Mouse (Mus musculus) urinary bladder, postnatal 25 days (tissue): ENCODE results near the gene Spo11.

Experiments used
- DNase-seq: peaks from one replicate; pipeline ENCODE4 v3.0.0; 2022; ENCODE audit warnings: low spot score

The Spo11 gene

DNA sequence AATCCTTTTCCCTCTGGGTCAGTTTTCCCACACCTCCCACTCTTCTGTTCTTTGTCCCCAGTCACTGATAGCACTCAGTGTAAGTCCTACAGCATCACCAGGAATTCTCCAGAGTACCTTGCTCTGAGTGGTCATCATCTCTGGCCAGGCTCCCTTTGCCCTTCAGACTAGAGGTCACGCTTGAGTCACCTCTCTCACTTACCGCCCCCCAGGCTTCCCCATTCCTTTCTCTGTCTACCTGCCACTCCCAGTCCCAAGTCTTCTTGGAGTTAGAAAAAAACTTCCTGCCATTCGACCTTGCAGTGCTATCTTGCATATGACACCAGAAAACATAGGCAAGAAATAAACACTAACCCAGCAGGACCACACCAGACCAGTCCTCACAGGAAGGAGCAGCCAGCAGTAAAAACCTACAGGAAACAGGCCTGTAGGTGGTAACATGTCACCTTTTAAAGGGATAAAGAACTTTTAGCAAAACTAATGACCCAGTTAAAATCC lies 32.8 kb downstream of the Spo11 start:
- no peak for DNase-seq

DNA sequence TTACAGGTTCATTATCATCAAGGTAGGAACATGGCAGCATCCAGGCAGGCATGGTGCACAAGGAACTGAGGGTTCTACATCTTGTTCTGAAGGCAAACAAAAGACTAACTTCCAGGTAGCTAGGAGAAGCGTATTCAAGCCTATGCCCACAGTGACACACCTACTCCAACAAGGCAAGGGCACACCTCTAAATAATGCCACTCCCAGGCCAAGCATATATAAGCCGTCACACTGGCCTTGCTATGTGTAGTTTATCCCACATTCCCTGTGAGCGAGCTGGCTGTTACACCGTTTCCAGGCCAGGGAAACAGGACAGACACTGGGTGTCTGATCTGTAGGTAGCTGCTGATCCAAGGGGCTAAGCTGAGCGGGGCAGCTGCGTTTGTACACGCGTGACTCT lies 33.9 kb downstream of the Spo11 start:
- no peak for DNase-seq

DNA sequence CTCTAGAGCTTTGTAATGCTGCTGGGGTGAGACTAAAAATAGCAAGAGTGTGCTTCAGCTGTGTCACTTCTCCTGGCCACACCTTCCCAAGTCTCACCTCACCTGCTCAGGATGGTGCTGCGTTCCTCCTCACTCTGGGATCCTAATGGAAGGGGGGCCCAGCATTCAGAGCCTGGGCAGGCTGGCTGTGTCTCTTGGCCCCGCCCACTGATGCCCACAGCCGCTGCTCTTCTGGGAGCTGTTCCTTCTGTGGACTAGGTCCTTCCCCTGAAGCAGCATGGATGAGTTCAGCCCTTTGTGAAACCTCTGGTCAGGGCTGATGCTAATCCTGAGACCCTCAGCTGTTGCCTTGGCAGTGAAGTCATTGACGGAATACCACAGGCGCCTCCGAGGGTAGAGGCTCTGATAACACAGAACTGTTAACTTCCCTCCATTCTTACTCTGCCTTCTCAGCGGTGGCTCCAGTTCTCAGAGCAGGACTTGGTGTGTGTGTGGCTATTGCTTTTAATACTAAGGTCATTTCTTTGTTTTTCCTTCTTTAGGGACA lies 37.3 kb downstream of the Spo11 start:
- DNase-seq, result no peak

DNA sequence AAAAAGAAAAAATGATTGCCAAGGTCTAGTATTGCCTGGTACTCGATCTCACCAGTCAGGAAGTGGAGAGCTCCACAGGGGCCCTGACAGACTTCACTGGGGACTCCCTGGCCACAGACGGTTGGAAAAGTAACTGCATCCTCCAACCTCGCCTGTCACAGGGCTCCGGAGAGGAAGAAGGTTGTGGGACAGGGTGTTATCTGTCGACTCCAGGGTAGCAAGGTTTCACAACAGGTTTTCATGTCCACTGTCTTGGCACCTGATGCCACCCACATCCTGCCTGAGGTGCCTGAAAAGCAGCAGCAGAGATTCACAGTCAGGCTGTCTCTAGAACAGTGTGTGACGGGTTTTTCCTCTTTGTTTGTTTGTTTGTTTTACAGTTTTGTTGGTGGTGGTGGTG lies 40.4 kb downstream of the Spo11 start:
- no peak for DNase-seq

DNA sequence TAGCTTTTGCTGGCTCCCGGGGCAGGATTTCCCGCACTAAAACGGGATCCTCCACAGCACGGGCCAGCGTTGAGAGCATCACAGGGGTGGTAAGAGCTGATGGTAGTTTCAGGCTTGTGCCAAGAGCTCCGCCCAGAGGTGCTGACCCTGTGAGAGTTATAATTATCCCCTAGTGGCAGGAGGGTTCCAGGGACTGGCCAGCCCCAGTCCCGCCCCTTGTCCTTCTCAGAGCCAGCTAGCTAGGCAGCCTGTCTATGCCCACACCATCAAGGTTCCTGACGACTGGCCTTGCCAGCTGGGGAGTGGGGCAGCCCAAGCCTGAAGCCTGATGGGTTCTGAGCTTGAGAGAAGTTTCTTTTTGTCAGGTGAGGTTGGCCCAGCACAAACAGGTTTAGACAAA lies 41.1 kb downstream of the Spo11 start:
- no peak for DNase-seq

DNA sequence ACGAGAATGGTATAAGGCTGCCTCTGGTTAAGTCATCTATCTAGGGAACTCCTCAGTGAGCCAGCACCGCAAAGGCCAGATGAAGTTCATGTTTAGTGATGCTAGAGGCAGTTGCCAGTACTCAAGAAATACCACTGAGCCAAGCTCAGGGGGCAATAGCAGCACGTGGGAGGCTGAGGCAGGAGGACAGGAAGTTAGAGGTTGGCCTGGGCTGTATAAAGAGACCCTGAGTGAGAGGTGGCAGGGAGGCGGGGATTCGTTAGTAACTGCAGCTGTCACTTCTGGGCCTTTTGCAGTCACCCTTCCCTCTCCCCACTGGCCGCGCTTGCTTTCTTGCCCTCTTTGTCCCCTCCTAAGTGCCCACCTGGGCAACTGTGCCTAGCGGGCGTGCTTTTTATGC lies 41.8 kb downstream of the Spo11 start:
- no peak for DNase-seq

DNA sequence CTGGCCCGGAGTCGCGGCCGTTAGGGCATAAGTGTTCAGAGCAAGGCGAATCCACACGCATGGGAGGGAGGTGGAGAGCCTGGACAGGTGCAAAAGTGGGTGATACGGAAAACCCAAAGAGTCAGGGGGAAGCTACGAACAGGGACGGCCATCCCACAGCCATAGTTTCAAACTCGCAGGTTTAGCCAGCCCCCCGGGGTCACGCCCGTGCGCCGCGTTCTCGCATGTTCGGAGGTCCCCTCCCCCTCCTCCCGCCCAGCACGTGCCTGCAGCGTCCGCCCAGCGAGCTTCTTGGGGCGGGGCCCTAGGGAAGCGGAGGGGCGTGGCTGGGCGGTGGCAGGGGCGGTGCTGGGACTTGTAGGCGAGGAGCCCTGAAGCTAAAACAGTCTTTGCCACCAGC lies 42.3 kb downstream of the Spo11 start:
- DNase-seq, result peak; percentile 87

DNA sequence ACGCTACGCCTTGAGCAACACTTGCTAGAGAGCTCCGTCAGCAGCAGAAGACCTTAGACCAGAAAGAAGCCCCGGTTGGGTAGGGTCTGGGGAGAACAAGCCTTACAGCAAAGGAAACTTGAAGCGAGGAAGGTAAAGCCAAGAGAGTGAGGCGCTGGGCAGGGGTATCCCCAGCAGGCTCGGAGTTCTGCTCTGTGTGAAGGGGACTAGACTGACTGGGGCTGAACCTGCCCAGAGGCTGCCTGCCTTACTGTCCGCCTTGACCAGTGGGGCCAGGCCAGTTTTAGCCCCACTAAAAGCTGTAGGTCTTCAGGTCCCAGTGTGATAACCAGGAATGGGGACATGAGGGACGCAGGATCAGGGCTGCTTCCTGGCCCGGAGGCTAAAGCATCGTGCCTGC lies 42.9 kb downstream of the Spo11 start, which contains the start of gene Rbm38:
TSS of gene Rbm38 (plus strand) at position 69 of the 400 bp plus-strand sequence.
- DNase-seq, result no peak

DNA sequence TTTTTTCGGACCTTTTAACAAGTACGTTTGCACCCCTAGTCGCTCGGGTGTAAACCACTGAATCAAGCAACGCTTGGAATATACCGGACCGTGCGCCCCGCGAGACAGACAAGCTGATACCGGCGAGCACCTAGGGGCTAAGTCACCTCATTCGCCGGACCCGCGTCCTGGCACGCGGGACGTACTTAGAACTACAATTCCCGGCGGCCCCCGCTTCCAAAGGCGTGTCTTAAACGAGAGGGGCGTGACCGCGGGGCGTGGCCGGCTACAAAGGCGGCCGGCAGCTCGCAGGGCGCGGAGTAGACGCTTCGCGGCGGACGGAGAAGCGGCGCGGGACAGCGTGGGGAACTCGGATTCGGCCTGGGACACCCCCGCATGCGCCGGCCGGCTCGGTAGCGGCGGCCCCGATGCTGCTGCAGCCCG lies 44.1 kb downstream of the Spo11 start:
- peak; percentile 95 for DNase-seq

DNA sequence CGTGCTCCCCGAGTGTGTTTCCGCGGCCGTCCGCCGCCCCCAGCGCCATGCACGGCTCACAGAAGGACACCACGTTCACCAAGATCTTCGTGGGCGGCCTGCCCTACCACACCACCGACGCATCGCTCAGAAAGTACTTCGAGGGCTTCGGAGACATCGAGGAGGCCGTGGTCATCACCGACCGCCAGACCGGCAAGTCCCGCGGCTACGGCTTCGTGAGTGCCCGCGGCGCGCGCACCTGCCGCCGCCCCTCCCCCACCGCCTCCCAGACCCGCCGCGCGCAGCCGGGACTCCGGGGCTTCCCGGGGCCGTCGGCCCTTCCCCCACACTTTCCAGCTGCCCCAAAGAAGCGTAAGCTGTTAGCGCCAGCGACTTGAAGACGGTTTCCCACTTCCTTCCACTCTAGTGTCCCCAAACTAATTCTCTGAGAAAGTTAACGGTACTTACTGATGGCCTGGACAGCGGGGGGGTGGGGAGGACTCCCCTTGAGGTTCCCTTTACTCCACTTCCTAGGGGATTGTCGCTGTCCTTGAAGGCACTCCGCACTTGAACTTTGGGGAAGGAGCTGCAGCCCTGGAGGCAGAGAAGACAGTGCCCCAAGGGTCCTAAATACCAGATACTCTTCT lies 44.7 kb downstream of the Spo11 start:
- no peak for DNase-seq

DNA sequence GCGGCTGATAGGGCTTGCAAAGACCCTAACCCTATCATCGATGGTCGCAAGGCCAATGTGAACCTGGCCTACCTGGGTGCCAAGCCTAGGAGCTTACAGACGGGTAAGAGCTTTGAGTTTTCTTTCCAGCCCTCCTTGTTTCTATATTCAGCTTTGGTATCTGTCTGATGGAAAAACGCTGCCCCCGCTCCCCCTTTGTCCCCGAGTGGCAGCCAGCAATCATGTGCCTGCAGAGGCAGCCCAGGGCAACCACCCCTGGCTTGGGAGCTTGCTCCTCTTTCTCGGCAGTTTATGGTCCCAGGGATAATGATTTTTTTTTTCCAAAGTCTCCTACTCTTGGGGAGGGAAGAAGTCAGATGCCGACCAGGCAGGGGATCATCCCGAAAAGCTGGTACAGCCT lies 45.3 kb downstream of the Spo11 start:
- DNase-seq, result no peak

DNA sequence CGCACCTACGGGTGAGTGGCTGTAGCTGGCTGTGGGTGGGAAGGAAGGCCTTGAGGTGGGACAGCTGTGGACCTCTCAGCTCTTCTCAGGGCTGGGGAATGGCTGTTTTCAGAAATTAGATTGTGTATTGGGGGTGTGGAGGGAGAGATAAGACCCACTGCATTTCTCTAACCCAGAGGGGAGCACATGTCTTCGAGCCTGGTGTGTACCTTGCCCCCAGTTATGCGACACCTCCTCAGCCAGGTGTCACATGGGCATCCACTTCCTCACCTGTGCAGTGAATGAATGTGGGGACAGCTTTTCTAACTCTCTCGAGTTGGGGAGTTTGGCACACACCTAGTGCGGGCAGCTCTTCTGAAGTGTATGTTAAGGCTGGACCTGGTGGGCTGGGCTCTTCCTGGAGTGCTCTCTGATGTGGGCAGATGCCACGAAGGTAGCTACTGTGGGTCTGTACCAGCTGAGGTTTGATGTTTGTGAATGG lies 45.9 kb downstream of the Spo11 start:
- no peak for DNase-seq

DNA sequence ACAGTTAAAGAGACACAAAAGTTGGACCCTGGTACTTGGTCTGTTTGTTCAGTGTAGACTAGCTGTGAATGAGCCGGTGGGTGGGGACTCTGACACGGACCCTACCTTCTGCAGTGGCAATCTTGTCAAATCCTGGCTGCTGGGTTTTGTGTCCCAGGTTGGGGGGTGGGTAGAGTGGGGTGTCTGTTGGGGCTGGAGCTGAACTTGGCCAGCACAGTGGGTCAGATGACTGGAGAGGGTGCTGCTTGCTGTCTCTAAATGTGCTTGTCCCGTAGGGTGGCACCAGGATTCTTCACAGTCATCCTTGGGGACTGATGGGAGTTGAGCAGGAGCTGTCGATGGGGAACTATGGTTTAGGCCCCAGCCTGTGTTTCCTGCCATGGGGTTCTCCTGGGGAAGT lies 46.5 kb downstream of the Spo11 start:
- DNase-seq, result no peak

DNA sequence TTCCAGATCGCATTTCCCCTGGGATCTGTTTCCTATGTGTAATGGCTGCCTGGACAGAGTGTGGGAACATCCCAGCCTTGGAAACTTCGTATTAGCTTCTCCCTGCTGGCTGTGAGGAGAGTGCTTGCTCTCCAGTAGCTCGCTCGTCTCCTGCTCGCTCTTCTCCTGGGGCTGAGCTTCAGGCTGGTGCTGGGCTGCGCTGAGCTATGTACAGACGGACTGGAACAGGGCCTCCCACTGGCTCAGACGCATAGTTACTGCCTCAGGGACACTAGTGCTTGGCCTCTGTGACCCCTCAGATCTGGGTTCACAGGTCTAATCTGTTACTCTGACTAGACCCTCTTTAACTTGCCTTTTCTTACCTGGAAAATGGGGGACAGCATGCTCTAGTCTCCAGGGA lies 46.9 kb downstream of the Spo11 start:
- no peak for DNase-seq

DNA sequence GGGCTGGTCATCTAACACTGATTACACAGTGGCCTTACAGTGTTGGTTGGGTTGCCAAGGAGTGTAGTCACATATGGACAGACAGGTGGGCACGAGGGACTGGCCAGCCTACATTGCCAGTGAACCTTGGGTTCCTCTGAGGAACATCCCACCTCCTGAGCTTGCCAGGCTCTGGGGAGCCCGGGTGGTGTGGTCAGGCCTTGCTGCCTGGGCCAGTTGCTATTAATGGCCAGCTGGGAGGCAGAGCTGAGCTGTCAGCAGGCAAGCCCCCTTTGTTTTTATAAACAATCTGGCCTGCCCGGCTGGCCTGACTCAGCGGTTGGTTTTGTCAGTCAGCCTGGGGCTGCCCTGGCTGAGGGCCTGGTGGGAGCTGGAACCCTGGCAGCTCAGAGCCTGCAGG lies 47.4 kb downstream of the Spo11 start:
- DNase-seq, result no peak

DNA sequence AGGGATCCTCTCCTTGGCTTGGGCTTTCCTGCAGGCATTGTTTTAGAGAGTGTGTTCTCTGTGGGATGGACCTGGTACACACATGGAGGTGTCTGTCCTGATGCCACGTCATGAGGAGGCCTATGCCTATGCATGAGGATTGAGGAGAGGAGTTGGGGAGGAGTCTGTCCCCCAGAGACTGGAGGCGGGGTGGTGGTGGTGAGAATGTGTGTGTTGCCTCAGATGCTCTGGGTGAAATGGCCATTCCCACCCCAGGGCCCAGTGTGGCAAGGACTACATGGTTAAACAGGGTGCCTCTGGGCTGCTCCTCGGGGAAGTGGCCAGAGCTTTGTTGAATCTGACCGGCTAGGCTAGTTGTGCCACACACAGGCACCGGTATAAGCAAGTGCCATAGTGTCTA lies 48.8 kb downstream of the Spo11 start:
- no peak for DNase-seq

DNA sequence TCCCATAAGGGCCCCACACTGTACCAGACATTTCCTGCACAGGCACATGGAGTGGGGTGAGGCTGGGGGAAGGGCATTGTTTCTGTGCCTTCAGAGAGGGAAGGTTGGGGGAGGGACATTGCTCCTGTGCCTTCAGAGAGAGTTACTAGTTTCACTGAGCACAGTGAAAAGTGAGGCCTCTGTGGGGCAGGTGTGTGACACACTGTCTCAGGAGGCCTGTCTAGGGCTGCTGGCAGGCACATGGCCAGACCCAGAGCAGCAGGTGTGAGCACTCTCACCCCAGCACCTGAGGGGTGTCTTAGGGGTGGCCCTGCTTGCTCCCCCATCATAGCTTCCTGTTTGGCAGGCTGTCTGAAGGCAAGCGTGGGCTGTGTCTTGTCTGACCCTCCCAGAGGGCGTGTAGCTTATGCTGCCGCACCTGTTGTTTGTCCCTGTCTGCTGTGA lies 49.2 kb downstream of the Spo11 start:
- no peak for DNase-seq

DNA sequence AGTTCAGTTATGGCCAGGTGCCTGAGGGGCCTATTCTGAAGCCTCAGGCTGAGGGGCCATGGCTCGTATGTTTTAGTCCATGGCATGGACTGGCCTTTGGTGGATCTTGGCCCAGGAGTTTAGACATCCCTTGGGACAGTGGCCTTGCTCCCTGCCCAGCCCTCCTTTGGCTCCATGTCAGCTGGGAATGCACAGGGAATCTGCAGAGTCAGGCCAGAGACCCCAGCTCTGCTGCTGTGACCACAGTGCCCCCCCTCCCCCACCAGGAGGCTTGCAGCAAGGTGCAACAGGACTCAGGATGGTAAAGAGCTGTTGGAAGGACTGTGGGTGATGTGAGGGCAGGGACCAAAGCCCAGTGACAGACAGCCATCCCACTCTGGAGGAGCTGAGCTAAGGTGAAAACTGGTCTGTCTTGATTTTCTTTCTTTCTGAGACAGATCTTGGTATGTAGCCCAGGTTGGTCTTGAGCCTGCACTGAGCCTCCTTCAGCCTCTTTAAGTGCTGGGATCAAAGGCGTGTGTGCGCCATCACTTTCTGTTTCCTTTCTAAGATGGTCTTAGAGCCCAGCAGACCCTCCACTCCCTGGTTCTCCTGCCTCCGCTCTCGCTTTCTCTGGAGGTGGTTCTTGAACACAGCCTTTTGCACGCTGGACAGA lies 49.8 kb downstream of the Spo11 start:
- DNase-seq, result no peak

DNA sequence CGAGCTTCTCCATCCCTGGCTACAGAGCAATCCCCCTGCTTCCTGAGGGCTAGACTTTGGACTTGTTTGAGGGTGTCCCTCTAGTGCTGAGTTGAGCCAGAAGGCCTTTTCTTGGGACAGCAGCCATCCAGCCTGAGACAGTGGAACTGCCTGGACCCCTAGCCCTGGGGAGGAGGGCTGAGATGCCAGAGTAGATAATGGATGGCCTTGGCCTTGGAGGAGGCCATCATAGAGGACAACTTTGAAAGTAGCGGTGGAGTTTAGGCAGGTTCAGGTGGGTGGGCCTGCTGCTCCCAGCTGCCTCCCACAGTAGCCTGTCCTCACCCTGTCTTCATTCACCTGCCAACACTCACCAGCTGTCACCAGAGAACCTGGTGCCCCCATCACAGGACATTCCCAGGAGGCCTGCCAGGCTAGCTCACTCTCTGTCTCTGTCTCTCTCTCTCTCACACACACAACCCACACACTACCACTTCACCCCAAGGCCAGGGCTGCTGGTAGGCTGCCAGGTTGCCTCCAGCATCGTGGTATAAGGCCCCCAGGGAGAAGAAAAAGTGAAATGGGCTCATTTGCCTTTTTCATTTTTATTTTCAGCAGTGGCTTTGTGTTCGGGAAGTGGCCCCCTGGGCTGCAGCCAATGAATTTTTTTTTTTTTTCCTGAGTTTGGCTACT lies 50.5 kb downstream of the Spo11 start:
- DNase-seq, result no peak

DNA sequence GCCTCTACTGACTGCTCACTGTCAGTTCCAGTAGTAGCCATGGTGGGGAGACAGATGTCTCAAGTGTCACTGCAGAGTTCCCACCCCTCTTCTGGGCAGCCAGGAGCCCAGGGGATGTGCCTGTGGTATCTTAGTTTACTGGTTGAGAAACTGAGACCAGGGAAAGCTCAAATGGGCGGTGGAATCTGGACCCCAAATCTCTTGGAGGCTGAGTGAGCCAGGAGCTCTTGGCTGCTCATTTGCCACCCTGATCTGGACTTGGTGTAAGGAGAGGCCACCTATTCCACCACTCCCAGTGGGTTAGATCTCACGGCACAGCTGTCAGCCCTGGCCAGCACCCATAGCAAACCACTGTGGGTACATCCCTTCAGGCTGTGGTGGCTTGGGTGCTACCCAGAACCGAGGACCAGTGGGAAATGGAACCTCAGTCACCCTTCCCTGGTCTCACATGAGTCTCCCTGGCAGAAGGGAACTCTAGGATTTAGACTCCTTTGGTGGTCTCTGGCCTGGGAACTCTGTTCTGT lies 51.1 kb downstream of the Spo11 start:
- no peak for DNase-seq

DNA sequence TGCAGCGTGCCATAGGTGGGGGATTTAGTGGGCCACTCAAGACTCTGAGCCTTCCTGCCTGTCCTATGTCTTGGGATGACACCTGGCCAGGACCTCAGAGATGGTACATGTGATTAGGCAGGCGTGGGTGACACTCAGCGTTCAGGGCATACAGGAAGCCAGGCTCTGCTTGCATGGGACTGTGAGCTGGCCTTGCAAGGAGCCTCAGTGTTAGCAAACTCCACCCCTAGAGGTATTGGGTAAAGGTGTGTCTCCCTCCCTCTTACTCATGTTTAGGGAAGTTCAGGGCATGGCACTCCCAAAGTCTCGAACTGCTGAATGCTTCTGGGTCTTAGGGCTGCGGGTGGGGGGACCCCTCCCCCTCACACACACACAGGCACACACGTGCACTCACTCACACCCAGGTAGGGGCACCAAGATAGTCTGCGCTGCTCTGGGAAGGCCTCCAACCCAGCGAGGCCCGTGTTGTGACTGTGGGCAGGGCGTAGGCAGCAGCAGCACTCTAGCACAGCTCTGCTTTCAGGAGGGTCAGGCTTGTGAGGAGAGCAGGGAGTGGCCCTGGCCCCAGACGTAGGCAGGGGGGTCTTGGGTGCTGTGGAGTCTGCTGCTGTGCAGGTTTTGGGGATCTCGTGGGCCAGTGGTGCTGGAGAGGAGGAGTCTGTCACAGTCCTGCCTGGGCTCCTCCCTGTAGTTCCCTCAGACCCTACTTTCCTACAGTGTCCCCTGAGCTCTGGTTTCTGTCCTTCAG lies 53.3 kb downstream of the Spo11 start:
- DNase-seq, result no peak

DNA sequence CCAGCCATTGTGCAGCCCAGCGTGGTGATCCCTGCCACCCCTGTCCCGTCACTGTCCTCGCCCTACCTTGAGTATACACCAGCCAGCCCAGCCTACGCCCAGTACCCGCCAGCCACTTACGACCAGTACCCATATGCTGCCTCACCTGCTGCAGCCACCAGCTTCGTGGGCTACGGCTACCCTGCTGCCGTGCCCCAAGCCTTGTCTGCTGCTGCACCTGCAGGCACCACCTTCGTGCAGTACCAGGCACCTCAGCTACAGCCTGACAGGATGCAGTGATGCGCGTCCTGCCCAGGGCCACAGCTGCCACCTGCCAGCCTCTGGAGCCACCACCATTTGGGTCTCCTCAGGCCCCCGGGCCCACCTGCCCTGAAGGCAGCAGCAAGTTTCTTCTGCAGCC lies 56.0 kb downstream of the Spo11 start:
- DNase-seq, result no peak
